Mouse (Mus musculus) megakaryocyte, embryonic 14.5 days (primary cell): ENCODE data around the gene Pbx4.

Experiments used
- FLI1 ChIP-seq: IDR thresholded peaks from 2 replicates; pipeline ENCODE4 v1.6.1; 2012; ENCODE audit warnings: low read length, inconsistent platforms, mixed read lengths
- GATA1 ChIP-seq: IDR thresholded peaks from 3 replicates; pipeline ENCODE4 v1.6.1; 2012; ENCODE audit warnings: mixed read lengths, low read length, inconsistent platforms, borderline replicate concordance

DNA sequence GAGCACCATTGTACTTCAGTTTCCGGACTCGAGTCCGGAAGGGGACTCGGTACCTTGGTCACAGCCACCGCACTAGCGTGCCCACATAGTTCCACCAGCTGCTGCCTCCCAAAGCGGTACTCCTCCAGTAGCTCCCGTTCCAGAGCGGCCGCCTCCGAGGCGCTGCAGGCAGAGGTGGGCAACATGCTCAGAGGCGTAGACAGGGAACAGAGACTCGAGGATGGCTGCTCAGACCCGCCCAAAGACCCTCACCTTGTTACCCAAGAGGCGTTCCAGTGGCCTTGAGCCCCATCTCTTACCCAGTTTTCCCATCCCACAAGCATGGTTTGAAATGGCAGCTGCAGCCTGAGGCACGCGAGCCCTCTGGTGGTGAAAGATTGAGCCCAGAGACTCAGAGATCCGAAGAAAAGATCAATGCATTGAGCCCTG lies 58.5 kb downstream of the Pbx4 start:
- TF ChIP-seq FLI1 (no peak), GATA1 (no peak)
